ENCODE assay signal across 9 mouse cellular contexts in the genomic region with DNA sequence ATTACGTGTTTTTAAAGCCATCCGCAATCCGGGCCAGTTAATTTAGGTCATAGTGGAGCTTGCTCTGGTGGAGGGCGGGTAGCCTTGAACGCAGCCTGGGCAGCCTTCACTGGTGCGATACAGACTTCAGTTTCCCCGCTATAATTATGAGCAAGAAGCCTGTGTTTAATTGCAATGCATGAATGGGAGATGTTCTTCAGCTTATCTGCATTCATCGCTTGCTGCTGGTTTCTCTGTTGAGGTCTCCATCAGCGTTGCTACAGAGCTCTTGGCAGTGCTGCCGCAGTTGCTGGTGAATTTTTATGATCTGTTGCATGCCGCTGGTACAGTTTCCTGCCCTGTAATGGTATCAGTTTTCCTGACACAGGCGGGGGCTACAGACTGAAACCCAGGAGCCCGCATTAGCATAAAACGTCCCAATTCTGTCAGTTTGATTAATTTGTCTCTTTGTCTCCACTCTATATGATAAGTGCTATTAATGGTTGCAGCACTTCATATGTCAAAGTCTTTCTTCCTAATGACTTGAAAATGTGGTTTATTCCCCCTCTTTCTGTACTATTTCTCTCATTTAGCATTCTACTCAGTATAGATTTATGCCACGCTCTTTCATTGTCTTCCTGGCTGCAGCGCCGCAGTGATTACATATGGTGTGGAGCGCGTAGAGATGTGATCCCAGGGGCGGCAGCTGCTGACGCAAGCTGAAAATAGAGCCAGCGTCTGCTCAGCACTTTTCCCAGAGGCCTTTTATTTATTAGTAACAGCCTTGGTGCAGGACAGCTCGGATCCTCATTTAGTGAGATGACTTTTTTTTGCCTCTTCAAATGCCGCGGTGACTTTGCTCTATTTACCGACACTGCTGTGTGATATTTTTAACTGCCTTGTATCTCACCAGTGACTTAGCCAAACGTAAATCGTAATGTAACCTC.
DNase-seq lines count a peak whose midpoint lies in the region; ATAC-seq lines count a peak whose summit lies in the region.
"Had no signal": no experiment of that assay in that cellular context is flagged by ENCODE, and none has a peak within 500 bp of the region (broad histone marks: within the 10 kb centered on the region; RNA-seq: fewer than 3 reads in every experiment).

No protein-coding gene starts in this region.

- peak overlapping the region; percentile 28 for H3K4me3 ChIP-seq in hindbrain, embryonic 13.5 days
- H3K4me3 ChIP-seq in midbrain, embryonic 11.5 days (ENCODE audit: low read depth, low read length), result no peak overlapping the region

- H3K4me2 ChIP-seq in hindbrain, embryonic 13.5 days, result peak overlapping the region; percentile 56
- peak overlapping the region; percentile 32 for H3K4me2 ChIP-seq in midbrain, embryonic 11.5 days

- 9% methylated on average over 28 of the region's 28 CpGs for WGBS in hindbrain, embryonic 13.5 days
- WGBS in midbrain, embryonic 11.5 days, result 28% methylated on average over 28 of the region's 28 CpGs

- no peaks in the 10 kb centered on the region for H3K27me3 ChIP-seq in hindbrain, embryonic 13.5 days
- no peaks in the 10 kb centered on the region for H3K27me3 ChIP-seq in midbrain, embryonic 11.5 days (ENCODE audit: control insufficient read depth, insufficient read depth, low read length)

- H3K9ac ChIP-seq in hindbrain, embryonic 13.5 days, result peak overlapping the region; percentile 66
- H3K9ac ChIP-seq in midbrain, embryonic 11.5 days (ENCODE audit: low read length), result peak overlapping the region; percentile 17

- H3K9me3 ChIP-seq in hindbrain, embryonic 13.5 days, result no peaks in the 10 kb centered on the region
- H3K9me3 ChIP-seq in midbrain, embryonic 11.5 days (ENCODE audit: control insufficient read depth, low read length), result no peaks in the 10 kb centered on the region

- peak overlapping the region; percentile 97 for H3K27ac ChIP-seq in hindbrain, embryonic 13.5 days
- peak overlapping the region; percentile 41 for H3K27ac ChIP-seq in midbrain, embryonic 11.5 days (ENCODE audit: low read depth, low read length)
- H3K27ac ChIP-seq: macrophage had no signal

- ATAC-seq in hindbrain, embryonic 13.5 days (ENCODE audit: low FRiP score), result peak; percentile 89
- peak; percentile 79 for ATAC-seq in midbrain, embryonic 11.5 days (ENCODE audit: low FRiP score)

- DNase-seq in MN1 (ENCODE audit: low spot score), result peak; percentile 69
- peak; percentile 37 for DNase-seq in cerebellum, adult 8-10 months
- peak; percentile 64 for DNase-seq in forelimb bud, embryonic 11.5 days (ENCODE audit: low read depth, low spot score)
- peak; percentile 56 to 57 for DNase-seq in layer of hippocampus, postnatal 36 days
- DNase-seq in midbrain, embryonic 11.5 days (ENCODE audit: low spot score, missing footprints), result peak; percentile 91
- no peak for DNase-seq in thymus, postnatal 36 days
- no peak for DNase-seq in adipocyte (ENCODE audit: low spot score)

- no peaks in the 10 kb centered on the region for H3K36me3 ChIP-seq in hindbrain, embryonic 13.5 days
- H3K36me3 ChIP-seq in midbrain, embryonic 11.5 days (ENCODE audit: control insufficient read depth, insufficient read depth, low read length), result no peaks in the 10 kb centered on the region

- peaks cover 81% of the 10 kb centered on the region for H3K4me1 ChIP-seq in hindbrain, embryonic 13.5 days (replicated peaks)
- peaks cover 47% of the 10 kb centered on the region for H3K4me1 ChIP-seq in midbrain, embryonic 11.5 days (ENCODE audit: control insufficient read depth, insufficient read depth, low read length)

Comparison
In these comparisons a context has a peak if more than half of its experiments do, and no peak if none do; other contexts are left out.
1. DNase-seq: peak in MN1 (single experiment), cerebellum, adult 8-10 months (single experiment), forelimb bud, embryonic 11.5 days (single experiment), layer of hippocampus, postnatal 36 days (2 of 2) and midbrain, embryonic 11.5 days (single experiment); none in thymus, postnatal 36 days (0 of 2) and adipocyte (single experiment).